Mouse (Mus musculus): ENCODE data around the gene Slit3. TPM values are rescaled to one million over a fixed set of nuclear protein-coding genes. Genes with fewer than 3 reads are reported as not detected.

Slit3 gene
- polyA plus RNA-seq, 1 experiment from 2014 or later: not detected

GRCm38 (mm10) chr11:35638862-35639384 lies 517.9 kb downstream of the Slit3 start:
- Histone ChIP-seq H3K36me3 (ENCODE audit: inconsistent target) (no peaks in the 10 kb centered on the region), H3K79me2 (ENCODE audit: inconsistent target) (no peaks in the 10 kb centered on the region), H3K4me3 (ENCODE audit: inconsistent target) (no peak overlapping the region), H3K27ac (no peak overlapping the region)
- WGBS (ENCODE audit: missing documents): 74% methylated on average over 3 of the region's 3 CpGs

- 81% methylated on average over 11 of the region's 11 CpGs for WGBS (ENCODE audit: missing documents)
- H3K27ac ChIP-seq: no peak overlapping the region
- no peaks in the 10 kb centered on the region for H3K36me3 ChIP-seq (ENCODE audit: inconsistent target)
- H3K4me3 ChIP-seq (ENCODE audit: inconsistent target): no peak overlapping the region
- no peaks in the 10 kb centered on the region for H3K79me2 ChIP-seq (ENCODE audit: inconsistent target)
Measured at GRCm38 (mm10) chr11:35639428-35639827, 518.4 kb downstream of the Slit3 start.

- H3K4me3 ChIP-seq (ENCODE audit: inconsistent target): no peak overlapping the region
- 91% methylated on average over 10 of the region's 10 CpGs for WGBS (ENCODE audit: missing documents)
Measured at GRCm38 (mm10) chr11:35651286-35651685, 530.3 kb downstream of the Slit3 start.

GRCm38 (mm10) chr11:35655836-35656235 lies 534.8 kb downstream of the Slit3 start:
- no peak overlapping the region for H3K27ac ChIP-seq
- H3K36me3 ChIP-seq (ENCODE audit: inconsistent target): no peaks in the 10 kb centered on the region
- no peaks in the 10 kb centered on the region for H3K79me2 ChIP-seq (ENCODE audit: inconsistent target)
- no peak overlapping the region for H3K4me3 ChIP-seq (ENCODE audit: inconsistent target)

More at GRCm38 (mm10) chr11:35651286-35651685, 530.3 kb downstream of the Slit3 start:
- Histone ChIP-seq H3K79me2 (ENCODE audit: inconsistent target) (no peaks in the 10 kb centered on the region), H3K36me3 (ENCODE audit: inconsistent target) (no peaks in the 10 kb centered on the region), H3K27ac (no peak overlapping the region)

GRCm38 (mm10) chr11:35657582-35657981 lies 536.6 kb downstream of the Slit3 start:
- H3K36me3 ChIP-seq (ENCODE audit: inconsistent target): no peaks in the 10 kb centered on the region
- WGBS (ENCODE audit: missing documents): 61% methylated on average over 6 of the region's 6 CpGs
- no peak overlapping the region for H3K27ac ChIP-seq
- H3K79me2 ChIP-seq (ENCODE audit: inconsistent target): no peaks in the 10 kb centered on the region
- no peak overlapping the region for H3K4me3 ChIP-seq (ENCODE audit: inconsistent target)

- Histone ChIP-seq H3K79me2 (ENCODE audit: inconsistent target) (no peaks in the 10 kb centered on the region), H3K4me3 (ENCODE audit: inconsistent target) (no peak overlapping the region), H3K36me3 (ENCODE audit: inconsistent target) (no peaks in the 10 kb centered on the region), H3K27ac (no peak overlapping the region)
- WGBS (ENCODE audit: missing documents): 50% methylated on average over 4 of the region's 4 CpGs
Measured at GRCm38 (mm10) chr11:35660967-35661366, 539.9 kb downstream of the Slit3 start.

- WGBS (ENCODE audit: missing documents): 93% methylated on average over 3 of the region's 3 CpGs
- H3K4me3 ChIP-seq (ENCODE audit: inconsistent target): no peak overlapping the region
- H3K27ac ChIP-seq: no peak overlapping the region
- no peaks in the 10 kb centered on the region for H3K79me2 ChIP-seq (ENCODE audit: inconsistent target)
- H3K36me3 ChIP-seq (ENCODE audit: inconsistent target): no peaks in the 10 kb centered on the region
Measured at GRCm38 (mm10) chr11:35662945-35663344, 541.9 kb downstream of the Slit3 start.

- 78% methylated on average over 8 of the region's 8 CpGs for WGBS (ENCODE audit: missing documents)
- Histone ChIP-seq H3K36me3 (ENCODE audit: inconsistent target) (no peaks in the 10 kb centered on the region), H3K79me2 (ENCODE audit: inconsistent target) (no peaks in the 10 kb centered on the region), H3K27ac (no peak overlapping the region), H3K4me3 (ENCODE audit: inconsistent target) (no peak overlapping the region)
Measured at GRCm38 (mm10) chr11:35663661-35664060, 542.6 kb downstream of the Slit3 start.

GRCm38 (mm10) chr11:35664991-35665390 lies 544.0 kb downstream of the Slit3 start:
- no peaks in the 10 kb centered on the region for H3K79me2 ChIP-seq (ENCODE audit: inconsistent target)
- no peak overlapping the region for H3K4me3 ChIP-seq (ENCODE audit: inconsistent target)
- no peaks in the 10 kb centered on the region for H3K36me3 ChIP-seq (ENCODE audit: inconsistent target)
- no peak overlapping the region for H3K27ac ChIP-seq
- whole genome bisulfite sequencing (ENCODE audit: missing documents): 70% methylated on average over 5 of the region's 5 CpGs

GRCm38 (mm10) chr11:35667428-35667827 lies 546.4 kb downstream of the Slit3 start:
- WGBS (ENCODE audit: missing documents): 67% methylated on average over 3 of the region's 3 CpGs
- Histone ChIP-seq H3K27ac (no peak overlapping the region), H3K36me3 (ENCODE audit: inconsistent target) (no peaks in the 10 kb centered on the region), H3K79me2 (ENCODE audit: inconsistent target) (no peaks in the 10 kb centered on the region), H3K4me3 (ENCODE audit: inconsistent target) (no peak overlapping the region)

GRCm38 (mm10) chr11:35668138-35668537 lies 547.1 kb downstream of the Slit3 start:
- no peaks in the 10 kb centered on the region for H3K79me2 ChIP-seq (ENCODE audit: inconsistent target)
- H3K27ac ChIP-seq: no peak overlapping the region
- 93% methylated on average over 3 of the region's 3 CpGs for WGBS (ENCODE audit: missing documents)
- H3K36me3 ChIP-seq (ENCODE audit: inconsistent target): no peaks in the 10 kb centered on the region
- no peak overlapping the region for H3K4me3 ChIP-seq (ENCODE audit: inconsistent target)

GRCm38 (mm10) chr11:35668750-35669149 lies 547.7 kb downstream of the Slit3 start:
- Histone ChIP-seq H3K36me3 (ENCODE audit: inconsistent target) (no peaks in the 10 kb centered on the region), H3K4me3 (ENCODE audit: inconsistent target) (no peak overlapping the region), H3K79me2 (ENCODE audit: inconsistent target) (no peaks in the 10 kb centered on the region), H3K27ac (no peak overlapping the region)
- 90% methylated on average over 1 of the region's 1 CpGs for WGBS (ENCODE audit: missing documents)

- WGBS (ENCODE audit: missing documents): 80% methylated on average over 5 of the region's 5 CpGs
- Histone ChIP-seq H3K4me3 (ENCODE audit: inconsistent target) (no peak overlapping the region), H3K79me2 (ENCODE audit: inconsistent target) (no peaks in the 10 kb centered on the region), H3K27ac (no peak overlapping the region), H3K36me3 (ENCODE audit: inconsistent target) (no peaks in the 10 kb centered on the region)
Measured at GRCm38 (mm10) chr11:35669536-35669935, 548.5 kb downstream of the Slit3 start.

- Histone ChIP-seq H3K4me3 (ENCODE audit: inconsistent target) (no peak overlapping the region), H3K79me2 (ENCODE audit: inconsistent target) (no peaks in the 10 kb centered on the region), H3K27ac (no peak overlapping the region), H3K36me3 (ENCODE audit: inconsistent target) (no peaks in the 10 kb centered on the region)
- WGBS (ENCODE audit: missing documents): 80% methylated on average over 6 of the region's 6 CpGs
Measured at GRCm38 (mm10) chr11:35670181-35670580, 549.2 kb downstream of the Slit3 start.

- Histone ChIP-seq H3K36me3 (ENCODE audit: inconsistent target) (no peaks in the 10 kb centered on the region), H3K4me3 (ENCODE audit: inconsistent target) (no peak overlapping the region), H3K27ac (no peak overlapping the region), H3K79me2 (ENCODE audit: inconsistent target) (no peaks in the 10 kb centered on the region)
- 88% methylated on average over 3 of the region's 3 CpGs for WGBS (ENCODE audit: missing documents)
Measured at GRCm38 (mm10) chr11:35670746-35671145, 549.7 kb downstream of the Slit3 start.

- WGBS (ENCODE audit: missing documents): 97% methylated on average over 7 of the region's 7 CpGs
- H3K79me2 ChIP-seq (ENCODE audit: inconsistent target): no peaks in the 10 kb centered on the region
Measured at GRCm38 (mm10) chr11:35673050-35673449, 552.0 kb downstream of the Slit3 start.

More at GRCm38 (mm10) chr11:35673050-35673449, 552.0 kb downstream of the Slit3 start:
- Histone ChIP-seq H3K36me3 (ENCODE audit: inconsistent target) (no peaks in the 10 kb centered on the region), H3K4me3 (ENCODE audit: inconsistent target) (no peak overlapping the region), H3K27ac (no peak overlapping the region)

Measured in macrophage (primary cell).